Mouse (Mus musculus): ENCODE measurements around the gene Rbpj. TPM values are rescaled to one million over a fixed set of nuclear protein-coding genes. Genes with fewer than 3 reads are reported as not detected.
A peak's percentile ranks its signal among the peaks of the same experiment; 100 is the strongest.

Rbpj gene
- polyA plus RNA-seq, 1 experiment from 2014 or later, result 54.7 TPM

- Histone ChIP-seq H3K9ac (ENCODE audit: low read length) (no peak overlapping the region), H3K4me2 (ENCODE audit: low read depth, severe bottlenecking) (no peak overlapping the region), H3K4me3 (ENCODE audit: low read depth, low read length) (no peak overlapping the region), H3K36me3 (ENCODE audit: control insufficient read depth, insufficient read depth, low read length) (no peaks in the 10 kb centered on the region), H3K9me3 (ENCODE audit: control insufficient read depth, low read length) (no peaks in the 10 kb centered on the region), H3K27me3 (ENCODE audit: control insufficient read depth, insufficient read depth, low read length) (no peaks in the 10 kb centered on the region), H3K4me1 (ENCODE audit: control insufficient read depth, insufficient read depth, low read length) (no peaks in the 10 kb centered on the region), H3K27ac (replicated peaks; ENCODE audit: low read depth, low read length) (no peak overlapping the region)
- ATAC-seq (ENCODE audit: insufficient number of reproducible peaks, low FRiP score, low TSS enrichment, low read depth), result no peak
- no peak for DNase-seq (ENCODE audit: low spot score)
- 93% methylated on average over 15 of the region's 15 CpGs for WGBS
These were observed 100.6 kb downstream of the Rbpj start for GRCm38 (mm10) chr5:53566485-53567083.

DNA sequence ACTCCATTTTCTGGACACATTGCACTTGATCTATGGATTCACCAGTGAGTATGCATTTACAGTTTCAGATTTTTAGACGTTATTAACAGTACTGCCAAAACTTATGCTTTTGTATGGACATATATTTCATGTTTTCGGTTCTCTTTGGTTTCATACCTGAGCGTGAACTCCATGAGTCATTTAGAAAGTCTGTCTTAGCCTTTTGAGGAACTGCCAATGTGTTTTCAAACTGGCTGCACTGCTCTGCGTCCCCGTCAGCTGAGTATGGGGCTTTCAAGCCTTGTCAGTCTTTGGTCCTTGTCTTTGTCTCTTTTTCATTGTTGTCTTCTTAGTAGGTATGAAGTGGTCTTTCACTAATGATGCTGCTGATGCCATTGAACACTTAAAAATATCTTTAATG, 106.5 kb downstream of the Rbpj start:
- no peaks in the 10 kb centered on the region for H3K4me1 ChIP-seq (ENCODE audit: control insufficient read depth, insufficient read depth, low read length)
- H3K27ac ChIP-seq (replicated peaks; ENCODE audit: low read depth, low read length), result no peak overlapping the region
- no peaks in the 10 kb centered on the region for H3K9me3 ChIP-seq (ENCODE audit: control insufficient read depth, low read length)
- no peak for DNase-seq (ENCODE audit: low spot score)
- H3K27me3 ChIP-seq (ENCODE audit: control insufficient read depth, insufficient read depth, low read length), result no peaks in the 10 kb centered on the region
- H3K4me3 ChIP-seq (ENCODE audit: low read depth, low read length), result no peak overlapping the region
- no peaks in the 10 kb centered on the region for H3K36me3 ChIP-seq (ENCODE audit: control insufficient read depth, insufficient read depth, low read length)
- WGBS, result 84% methylated on average over 5 of the region's 5 CpGs
- no peak for ATAC-seq (ENCODE audit: insufficient number of reproducible peaks, low FRiP score, low TSS enrichment, low read depth)
- H3K9ac ChIP-seq (ENCODE audit: low read length), result no peak overlapping the region
- H3K4me2 ChIP-seq (ENCODE audit: low read depth, severe bottlenecking), result no peak overlapping the region

GRCm38 (mm10) chr5:53574883-53575442, 109.0 kb downstream of the Rbpj start:
- 49% methylated on average over 3 of the region's 3 CpGs for WGBS
- Histone ChIP-seq H3K9me3 (ENCODE audit: control insufficient read depth, low read length) (no peaks in the 10 kb centered on the region), H3K4me3 (ENCODE audit: low read depth, low read length) (no peak overlapping the region), H3K36me3 (ENCODE audit: control insufficient read depth, insufficient read depth, low read length) (no peaks in the 10 kb centered on the region), H3K9ac (ENCODE audit: low read length) (no peak overlapping the region), H3K27me3 (ENCODE audit: control insufficient read depth, insufficient read depth, low read length) (no peaks in the 10 kb centered on the region), H3K4me1 (ENCODE audit: control insufficient read depth, insufficient read depth, low read length) (no peaks in the 10 kb centered on the region), H3K4me2 (ENCODE audit: low read depth, severe bottlenecking) (no peak overlapping the region), H3K27ac (replicated peaks; ENCODE audit: low read depth, low read length) (no peak overlapping the region)
- DNase-seq (ENCODE audit: low spot score), result no peak
- ATAC-seq (ENCODE audit: insufficient number of reproducible peaks, low FRiP score, low TSS enrichment, low read depth), result no peak

DNA sequence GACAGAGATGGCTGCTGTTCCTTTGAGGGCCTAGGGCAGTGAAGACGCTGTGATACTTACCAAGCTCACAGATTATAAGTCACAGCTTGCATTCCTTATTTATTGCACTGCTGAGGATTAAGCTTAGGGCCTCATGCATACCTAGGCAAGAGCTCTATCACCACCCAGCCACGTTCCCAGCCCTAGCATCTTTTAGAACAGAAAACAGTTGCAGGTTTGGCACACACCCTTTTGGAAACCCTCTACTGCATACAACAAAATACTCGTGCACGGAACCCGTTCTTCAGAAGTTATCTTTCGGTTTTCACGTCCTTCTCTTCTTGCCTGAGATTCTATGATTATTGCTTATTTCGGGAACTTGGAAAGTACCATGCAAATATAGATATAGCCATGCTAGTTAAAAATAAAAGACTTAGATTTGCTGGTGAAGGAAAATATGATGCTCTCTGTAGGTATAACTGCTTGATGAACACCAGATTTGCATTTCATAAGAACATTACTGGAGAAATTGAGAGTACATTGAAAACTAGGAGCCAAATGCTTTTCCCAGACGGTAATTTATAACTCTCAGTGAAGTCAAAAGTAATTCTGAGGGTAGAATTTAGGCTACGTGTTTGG, 111.4 kb downstream of the Rbpj start:
- ATAC-seq (ENCODE audit: insufficient number of reproducible peaks, low FRiP score, low TSS enrichment, low read depth) (no peak), DNase-seq (ENCODE audit: low spot score) (no peak)
- 84% methylated on average over 10 of the region's 10 CpGs for WGBS
- no peaks in the 10 kb centered on the region for H3K36me3 ChIP-seq (ENCODE audit: control insufficient read depth, insufficient read depth, low read length)
- H3K4me1 ChIP-seq (ENCODE audit: control insufficient read depth, insufficient read depth, low read length), result no peaks in the 10 kb centered on the region
- H3K4me2 ChIP-seq (ENCODE audit: low read depth, severe bottlenecking), result no peak overlapping the region
- H3K9ac ChIP-seq (ENCODE audit: low read length), result no peak overlapping the region
- no peaks in the 10 kb centered on the region for H3K9me3 ChIP-seq (ENCODE audit: control insufficient read depth, low read length)
- no peak overlapping the region for H3K27ac ChIP-seq (replicated peaks; ENCODE audit: low read depth, low read length)
- no peak overlapping the region for H3K4me3 ChIP-seq (ENCODE audit: low read depth, low read length)
- H3K27me3 ChIP-seq (ENCODE audit: control insufficient read depth, insufficient read depth, low read length), result no peaks in the 10 kb centered on the region

DNA sequence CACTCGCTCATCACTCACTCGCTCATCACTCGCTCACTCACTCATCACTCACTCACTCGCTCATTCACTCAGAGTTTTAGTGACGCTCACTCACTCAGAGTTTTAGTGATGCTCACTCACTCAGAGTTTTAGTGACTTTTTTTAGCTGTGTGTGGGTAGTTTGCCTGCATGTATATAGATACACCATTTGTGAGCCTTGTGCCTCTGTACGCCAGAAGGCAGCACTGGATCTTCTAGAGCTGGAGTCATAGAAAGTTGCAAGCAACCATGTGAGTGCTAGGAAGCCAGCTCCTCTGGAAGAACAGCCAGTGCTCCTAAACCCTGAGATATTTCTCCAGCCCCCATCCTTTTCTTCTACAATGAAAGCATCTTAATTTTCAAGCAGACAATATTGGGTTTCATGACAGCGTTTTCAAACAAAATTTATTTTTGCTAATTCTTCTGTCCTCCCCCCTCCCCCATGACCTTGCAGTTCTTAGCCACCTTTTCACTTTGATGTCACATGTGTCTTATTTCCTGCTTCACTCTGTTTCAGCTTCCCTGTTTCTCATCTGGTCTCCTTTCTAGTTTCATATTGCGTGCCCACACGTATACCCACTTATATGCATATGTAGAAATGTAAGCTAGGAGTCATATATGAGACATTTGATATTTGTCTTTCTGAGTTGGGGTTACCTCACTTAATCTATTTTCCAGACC, 118.3 kb downstream of the Rbpj start:
- Histone ChIP-seq H3K36me3 (ENCODE audit: control insufficient read depth, insufficient read depth, low read length) (no peaks in the 10 kb centered on the region), H3K27ac (replicated peaks; ENCODE audit: low read depth, low read length) (no peak overlapping the region), H3K4me1 (ENCODE audit: control insufficient read depth, insufficient read depth, low read length) (no peaks in the 10 kb centered on the region), H3K4me2 (ENCODE audit: low read depth, severe bottlenecking) (no peak overlapping the region), H3K9me3 (ENCODE audit: control insufficient read depth, low read length) (no peaks in the 10 kb centered on the region), H3K4me3 (ENCODE audit: low read depth, low read length) (no peak overlapping the region), H3K27me3 (ENCODE audit: control insufficient read depth, insufficient read depth, low read length) (no peaks in the 10 kb centered on the region), H3K9ac (ENCODE audit: low read length) (no peak overlapping the region)
- 86% methylated on average over 9 of the region's 9 CpGs for WGBS
- DNase-seq (ENCODE audit: low spot score) (no peak), ATAC-seq (ENCODE audit: insufficient number of reproducible peaks, low FRiP score, low TSS enrichment, low read depth) (no peak)

DNA sequence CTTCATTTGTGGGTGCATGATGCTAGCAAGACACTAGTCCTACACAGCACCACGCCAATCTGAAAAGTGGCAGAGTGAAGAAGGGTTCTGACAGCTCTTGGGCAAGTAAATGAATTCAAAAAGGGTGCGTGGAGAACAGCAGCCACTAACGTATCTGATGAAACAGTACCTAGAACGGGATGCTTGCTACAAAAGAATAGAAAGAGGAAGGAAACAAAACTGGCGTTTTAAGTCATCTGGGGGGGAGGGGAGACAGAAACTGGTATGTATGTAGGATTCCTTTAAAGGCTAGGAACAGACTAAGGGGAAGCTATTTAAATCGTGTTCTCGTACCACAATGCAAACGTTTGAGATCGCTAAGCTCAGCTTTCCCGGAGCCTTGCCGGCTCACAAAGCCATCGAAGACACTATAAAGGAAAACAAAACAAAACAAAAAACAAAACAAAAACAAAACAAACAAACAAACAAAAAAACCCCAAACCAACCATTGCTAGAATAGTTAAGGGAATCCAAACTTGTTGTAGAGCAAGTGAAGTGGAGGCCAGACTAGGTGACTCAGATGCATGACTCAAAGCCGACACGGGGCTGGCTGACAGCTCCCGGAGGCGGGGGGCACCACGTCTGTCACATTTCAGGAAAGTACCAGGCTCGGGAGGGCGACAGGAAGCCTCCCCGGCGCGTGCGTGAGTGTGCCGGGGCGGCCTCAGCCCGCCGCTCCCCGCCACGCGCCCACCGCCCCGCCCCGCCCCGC, 122.6 kb downstream of the Rbpj start:
- 0 out of 2 replicates have a peak, but pooled peaks have one; percentile 0 for ATAC-seq (ENCODE audit: insufficient number of reproducible peaks, low FRiP score, low TSS enrichment, low read depth)

DNA sequence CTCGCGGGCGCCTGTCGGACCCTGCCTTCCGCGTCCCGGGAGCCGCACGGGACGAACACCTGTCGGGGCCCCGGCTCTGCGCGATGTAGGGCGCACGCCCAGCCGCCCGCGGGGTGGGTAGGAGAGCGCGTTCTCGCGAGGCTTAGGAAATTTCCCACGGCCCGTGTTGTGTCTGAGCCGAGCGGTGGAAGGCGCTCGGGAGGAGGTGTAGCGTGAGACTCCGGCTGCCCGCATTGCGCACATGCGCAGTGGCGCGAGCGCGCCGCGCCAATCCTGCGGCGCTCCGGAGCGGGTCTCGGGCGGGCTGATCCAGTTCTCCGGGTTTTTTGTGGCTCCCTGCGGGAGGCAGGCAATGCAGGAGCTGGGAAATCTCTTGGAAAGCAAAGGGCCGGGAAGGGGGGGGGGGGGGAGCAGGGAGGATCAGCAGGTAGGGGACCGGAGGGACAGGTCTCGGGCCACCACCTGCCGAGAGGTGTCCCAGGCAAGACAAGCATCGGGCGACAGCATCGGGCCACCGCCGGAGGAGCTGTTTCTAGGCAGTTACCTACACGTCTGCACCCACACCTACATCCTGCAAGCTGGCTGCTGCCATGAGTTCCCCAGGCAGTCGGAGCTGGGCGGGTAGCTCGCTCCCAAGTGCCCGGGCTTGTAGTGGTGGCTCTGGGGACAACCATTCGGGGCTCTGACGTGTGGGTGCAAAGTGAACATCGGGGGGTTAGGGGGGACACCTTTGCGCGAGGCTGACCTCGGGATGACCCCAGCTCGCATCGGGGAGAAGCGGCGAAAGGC, 123.4 kb downstream of the Rbpj start:
- Histone ChIP-seq H3K9ac (ENCODE audit: low read length) (peak overlapping the region; percentile 57), H3K4me3 (ENCODE audit: low read depth, low read length) (peak overlapping the region; percentile 91), H3K9me3 (ENCODE audit: control insufficient read depth, low read length) (no peaks in the 10 kb centered on the region), H3K27me3 (ENCODE audit: control insufficient read depth, insufficient read depth, low read length) (no peaks in the 10 kb centered on the region), H3K27ac (replicated peaks; ENCODE audit: low read depth, low read length) (0 out of 2 replicates have a peak overlapping the region, but pooled peaks have one; percentile 39), H3K36me3 (ENCODE audit: control insufficient read depth, insufficient read depth, low read length) (no peaks in the 10 kb centered on the region), H3K4me2 (ENCODE audit: low read depth, severe bottlenecking) (peak overlapping the region; percentile 96), H3K4me1 (ENCODE audit: control insufficient read depth, insufficient read depth, low read length) (peaks cover 7% of the 10 kb centered on the region)
- WGBS, result under 1% methylated on average over 72 of the region's 72 CpGs
- DNase-seq (ENCODE audit: low spot score), result peak; percentile 96
- peak; percentile 86 for ATAC-seq (ENCODE audit: insufficient number of reproducible peaks, low FRiP score, low TSS enrichment, low read depth)

More for the DNA sequence above, 122.6 kb downstream of the Rbpj start:
- no peaks in the 10 kb centered on the region for H3K36me3 ChIP-seq (ENCODE audit: control insufficient read depth, insufficient read depth, low read length)
- DNase-seq (ENCODE audit: low spot score), result no peak
- H3K27me3 ChIP-seq (ENCODE audit: control insufficient read depth, insufficient read depth, low read length), result no peaks in the 10 kb centered on the region
- no peaks in the 10 kb centered on the region for H3K9me3 ChIP-seq (ENCODE audit: control insufficient read depth, low read length)
- 0 out of 2 replicates have a peak overlapping the region, but pooled peaks have one; percentile 30 for H3K27ac ChIP-seq (replicated peaks; ENCODE audit: low read depth, low read length)
- H3K9ac ChIP-seq (ENCODE audit: low read length), result peak overlapping the region; percentile 57
- peaks cover 5% of the 10 kb centered on the region for H3K4me1 ChIP-seq (ENCODE audit: control insufficient read depth, insufficient read depth, low read length)
- H3K4me2 ChIP-seq (ENCODE audit: low read depth, severe bottlenecking), result peak overlapping the region; percentile 96
- peak overlapping the region; percentile 91 for H3K4me3 ChIP-seq (ENCODE audit: low read depth, low read length)
- 2% methylated on average over 34 of the region's 34 CpGs for WGBS
